Mouse (Mus musculus) gastrocnemius, postnatal 36 days (tissue): ENCODE data around the gene Pianp. TPM values are rescaled to one million over a fixed set of nuclear protein-coding genes. Genes with fewer than 3 reads are reported as not detected.
A peak's percentile ranks its signal among the peaks of the same experiment; 100 is the strongest.

ENCODE experiments used
- DNase-seq, 2 experiments: peaks; one replicate each; pipeline ENCODE4 v3.0.0; 2022
- intact Hi-C: fragments of 180-260 bp; cut with DNase I; formaldehyde crosslinking; loops from one replicate; pipeline ENCODE4 v1.15.1; 2025
- long read RNA-seq, 2 experiments: library from polyadenylated mRNA; stranded (forward); transcript quantifications; one replicate each; pipeline ENCODE4 v2.0.0; 2021
- total RNA-seq, 2 experiments: library from RNA; stranded (reverse); gene quantifications; 2 replicates each; pipeline ENCODE4 v1.2.3; 2021

Pianp gene
- 1 to 10 TPM in 1 of 2 experiments, under 1 TPM in 1; 0.10 to 1.3 TPM for total RNA-seq
- long read RNA-seq, experiment 1, result 0 reads
- long read RNA-seq, experiment 2, result 0 reads

DNA sequence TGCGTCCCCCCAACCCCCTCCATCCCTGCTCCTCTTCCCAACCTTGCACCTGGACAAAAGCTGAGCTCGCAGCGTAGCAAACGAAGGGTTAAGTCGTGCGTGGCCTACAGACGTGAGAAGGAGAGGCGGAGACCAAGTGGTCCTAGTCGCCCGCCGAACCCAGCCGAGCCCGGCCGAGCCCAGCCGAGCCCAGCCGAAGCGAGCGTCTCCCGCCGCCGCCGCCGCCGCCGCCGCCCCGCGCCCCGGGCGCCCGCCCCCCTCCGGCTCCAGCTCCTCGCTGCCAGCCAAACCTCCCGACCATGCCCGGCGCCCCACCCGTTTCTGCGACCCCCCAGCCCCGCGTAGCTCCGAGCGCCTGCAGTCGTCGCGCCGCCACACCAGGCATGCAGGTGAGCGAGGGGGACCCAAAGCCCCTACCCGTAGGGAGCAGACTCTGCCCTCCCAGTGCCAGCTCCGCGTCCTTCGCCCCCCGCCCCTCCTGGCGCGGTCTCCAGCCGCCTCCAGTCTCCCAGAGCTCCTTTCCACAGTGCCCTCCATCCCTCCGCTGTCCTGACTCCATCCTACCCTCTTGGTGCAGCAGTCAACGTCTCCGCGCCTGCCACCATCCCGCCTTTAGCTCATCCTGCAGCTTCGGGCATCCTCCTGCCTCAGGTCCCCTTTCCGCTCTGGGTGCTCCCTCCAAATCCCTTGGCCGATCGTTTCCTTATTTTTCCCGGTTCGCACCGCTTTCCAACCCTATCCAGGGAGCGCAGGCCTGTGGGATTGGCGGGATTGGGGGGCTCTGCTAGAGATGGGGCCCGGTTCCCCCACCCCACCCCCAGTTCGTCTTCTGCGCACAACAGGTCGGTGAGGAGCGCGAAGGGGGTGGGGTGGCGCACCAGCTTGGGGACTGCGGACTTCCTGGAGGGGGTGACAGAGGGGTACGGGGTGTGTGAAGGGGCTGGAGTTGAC, at the start of gene Pianp:
Gene Pianp, plus strand, starts transcription at position 144 of the 951 bp plus-strand sequence.
- peak; percentile 60 to 66 for DNase-seq
- intact Hi-C loops, result no loop called here

DNA sequence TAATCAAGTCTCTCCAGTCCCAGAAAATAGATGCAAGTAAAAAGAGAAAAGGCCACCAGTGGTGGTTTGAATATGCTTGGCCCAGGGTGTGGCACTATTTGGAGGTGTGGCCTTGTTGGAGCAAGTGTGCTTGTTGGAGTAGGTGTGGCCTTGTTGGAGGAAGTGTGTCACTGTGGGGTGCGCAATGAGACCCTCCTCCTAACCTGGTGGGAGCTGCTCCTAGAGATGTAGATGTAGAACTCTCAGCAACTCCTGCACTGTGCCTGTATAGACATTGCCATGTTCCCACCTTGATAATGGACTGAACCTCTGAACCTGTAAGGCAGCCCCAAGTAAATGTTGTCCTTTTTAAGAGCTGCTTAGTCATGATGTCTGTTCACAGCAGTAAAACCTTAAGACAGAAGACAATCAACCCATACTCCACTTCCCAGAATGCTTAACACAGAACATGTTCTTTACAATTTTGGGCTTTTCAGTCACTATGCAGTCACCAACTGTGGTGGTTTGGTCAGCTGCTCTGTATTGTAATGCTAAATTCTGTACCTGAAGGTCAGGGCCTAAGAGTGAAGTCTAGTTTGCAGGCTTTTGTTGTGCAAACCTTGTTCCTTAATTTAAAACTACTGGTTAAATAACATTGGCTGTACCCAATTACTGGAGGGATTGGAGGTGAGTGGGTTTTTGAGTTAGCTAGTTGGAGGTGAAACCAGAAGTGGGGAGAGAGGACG, 42.3 kb upstream of the Pianp start:
- intact Hi-C loops, result no loop called here
- DNase-seq, result no peak

GRCm38 (mm10) chr6:124955212-124955611, 41.3 kb upstream of the Pianp start:
- DNase-seq, result no peak
- intact Hi-C loops, result no loop called here

GRCm38 (mm10) chr6:124958127-124958526, 38.4 kb upstream of the Pianp start:
- intact Hi-C loops, result loop anchor here (2.0 kb wide), 1 partner anchor 13 kb away; no protein-coding TSS in a partner anchor
- DNase-seq, result no peak

DNA sequence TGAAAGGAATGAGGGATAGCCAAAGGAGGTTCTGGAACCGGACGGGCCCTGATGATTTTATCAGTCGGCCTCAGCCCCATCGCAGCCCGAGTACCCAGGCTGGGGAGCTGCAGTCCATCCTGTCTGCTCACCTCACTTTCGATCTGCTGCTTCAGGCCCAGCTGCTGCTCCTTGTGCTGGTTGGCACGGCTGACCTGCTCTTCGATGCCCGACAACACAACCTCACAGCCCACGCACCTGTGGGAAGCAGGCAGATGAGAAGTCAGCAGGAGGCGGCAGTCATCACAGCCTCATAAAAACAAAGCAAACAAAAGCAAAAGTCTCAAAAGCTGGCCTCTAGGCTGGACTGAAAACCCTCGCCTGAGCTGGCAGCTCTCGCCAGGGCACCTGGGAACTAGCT, 36.5 kb upstream of the Pianp start:
- intact Hi-C loops, result loop anchor here (2.0 kb wide), 1 partner anchor 15 kb away; no protein-coding TSS in a partner anchor

GRCm38 (mm10) chr6:124961021-124961420, 35.5 kb upstream of the Pianp start:
- intact Hi-C loops, result no loop called here
- DNase-seq, result no peak

More for the DNA sequence above, 36.5 kb upstream of the Pianp start:
- DNase-seq, result no peak

DNA sequence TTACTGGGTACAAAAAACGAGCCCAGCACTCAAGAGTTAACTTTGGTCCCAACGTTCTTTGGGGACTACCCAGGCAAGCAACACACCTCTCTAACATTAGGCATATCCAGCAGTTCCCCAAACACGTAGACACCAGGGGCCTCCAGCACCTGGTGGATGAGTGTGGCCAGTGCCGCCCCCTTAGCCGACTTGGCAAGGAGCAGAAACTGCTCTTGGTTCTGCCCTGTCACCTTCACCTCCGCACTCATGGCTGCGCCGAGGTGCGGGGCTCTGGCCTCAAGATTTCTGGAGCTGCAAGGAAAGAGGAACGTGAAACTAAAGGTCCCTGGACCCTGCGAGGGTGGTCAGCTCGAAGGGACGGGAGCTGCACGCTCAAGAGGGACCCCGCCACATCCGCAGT, 31.9 kb upstream of the Pianp start:
- intact Hi-C loops, result loop anchor here (2.0 kb wide), 1 partner anchor 62 kb away; no protein-coding TSS in a partner anchor
- DNase-seq, result no peak

DNA sequence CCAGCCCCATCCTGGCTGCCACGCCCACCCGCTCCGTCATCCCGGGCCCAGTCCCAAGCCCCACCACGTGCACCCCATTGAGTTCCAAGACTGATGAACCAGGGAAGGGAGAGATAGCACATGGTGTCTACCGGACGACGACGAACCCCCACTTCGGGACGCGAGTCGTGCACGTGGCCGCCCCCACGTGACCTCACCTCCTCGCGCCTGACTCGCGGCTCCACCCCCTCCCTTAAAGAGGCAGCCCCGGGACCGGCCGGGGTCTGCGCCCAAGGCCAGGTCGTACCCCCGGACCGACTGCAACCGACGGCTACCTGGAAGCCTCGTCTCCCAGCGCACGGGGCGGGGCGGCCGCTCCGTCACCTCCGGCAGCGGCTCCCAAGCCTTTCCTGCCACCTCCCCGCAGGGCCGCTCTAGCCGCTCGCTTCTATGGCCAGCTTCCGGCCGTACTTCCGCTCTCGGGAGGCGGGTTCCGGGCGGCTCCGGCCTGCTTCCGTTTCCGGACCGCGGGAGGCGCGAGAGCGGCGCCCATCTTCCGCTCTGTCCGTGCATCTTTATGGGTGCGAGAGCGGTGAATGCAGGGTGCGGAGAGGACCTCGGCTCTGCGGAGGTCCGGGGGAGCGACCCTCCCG, 31.3 kb upstream of the Pianp start, which contains the start of gene Cops7a:
Gene Cops7a, minus strand, starts transcription at position 451 of the 632 bp plus-strand sequence.
- intact Hi-C loops, result loop anchor here (2.0 kb wide), 1 partner anchor 62 kb away; no protein-coding TSS in a partner anchor
- DNase-seq, result peak; percentile 93 to 96

GRCm38 (mm10) chr6:124965747-124966146, 30.7 kb upstream of the Pianp start:
- DNase-seq, result no peak
- intact Hi-C loops, result loop anchor here (2.0 kb wide), 1 partner anchor 63 kb away; no protein-coding TSS in a partner anchor

GRCm38 (mm10) chr6:124966466-124967118, 29.9 kb upstream of the Pianp start:
- no peak for DNase-seq
- intact Hi-C loops, result no loop called here

- intact Hi-C loops, result no loop called here
These were observed 28.7 kb upstream of the Pianp start for GRCm38 (mm10) chr6:124967766-124968165.

DNA sequence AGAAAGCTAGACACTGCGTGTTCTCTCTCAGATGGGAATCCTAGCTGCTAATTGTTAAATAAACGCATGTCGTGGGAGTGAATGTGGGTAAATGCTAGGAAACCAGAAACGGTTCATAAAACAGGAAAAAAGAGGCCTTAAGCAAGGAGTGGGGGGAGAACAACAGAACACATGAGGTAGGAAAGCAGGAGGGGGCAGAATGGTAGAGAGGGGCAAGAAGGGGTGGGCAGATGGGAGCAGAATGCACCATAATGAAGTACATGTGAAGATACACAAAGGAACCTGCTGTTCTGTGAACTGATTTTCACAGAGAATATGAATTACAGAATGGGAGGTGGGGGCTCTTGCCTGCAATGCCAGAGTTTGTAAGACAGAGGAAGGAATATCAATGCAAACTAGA, 4.3 kb upstream of the Pianp start:
- DNase-seq, result no peak
- intact Hi-C loops, result no loop called here

More at GRCm38 (mm10) chr6:124967766-124968165, 28.7 kb upstream of the Pianp start:
- DNase-seq, result peak in 1 of 2 experiments; percentile 39

- DNase-seq, result no peak
- intact Hi-C loops, result no loop called here
These were observed 3.1 kb upstream of the Pianp start for GRCm38 (mm10) chr6:124993365-124993764.

DNA sequence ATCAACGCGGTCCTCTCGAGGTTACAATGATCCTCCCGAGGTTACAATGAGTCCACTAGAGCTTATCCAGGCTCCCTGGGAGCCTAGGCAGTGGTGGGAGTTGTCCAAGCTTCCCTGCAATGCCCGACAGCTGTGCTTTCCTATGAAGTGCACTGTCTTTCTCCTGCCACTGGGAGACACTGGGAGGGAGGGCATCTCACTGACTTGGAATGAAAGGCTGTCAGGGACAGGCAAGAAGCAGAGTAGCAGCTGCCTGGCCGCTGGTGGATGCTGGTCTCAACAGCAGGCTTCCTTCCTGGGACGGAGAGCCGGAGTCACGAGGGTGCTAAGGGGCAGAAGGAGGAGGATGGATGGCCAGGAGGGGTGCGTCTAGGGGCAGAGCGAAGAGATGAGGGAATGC, 2.6 kb upstream of the Pianp start:
- intact Hi-C loops, result no loop called here
- DNase-seq, result no peak

DNA sequence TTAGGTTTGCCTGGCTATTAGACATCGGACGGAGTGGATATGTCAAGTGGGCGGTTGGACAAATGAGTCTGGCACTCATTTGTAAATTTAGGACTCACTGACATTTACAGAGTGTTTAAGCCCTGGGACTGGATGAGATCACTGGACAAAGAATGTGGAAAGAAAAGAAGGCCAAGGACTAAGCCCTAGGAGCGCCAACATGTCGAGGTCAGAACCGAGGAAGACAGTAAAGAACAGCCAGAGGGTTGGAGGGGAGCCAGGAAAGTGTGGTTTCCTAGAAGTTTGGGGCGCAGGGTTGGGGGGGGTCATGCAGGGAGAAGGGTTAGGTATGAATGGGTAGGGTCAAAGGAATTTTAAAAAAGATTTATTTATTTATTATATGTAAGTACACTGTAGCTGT, 1.2 kb upstream of the Pianp start:
- intact Hi-C loops, result no loop called here

DNA sequence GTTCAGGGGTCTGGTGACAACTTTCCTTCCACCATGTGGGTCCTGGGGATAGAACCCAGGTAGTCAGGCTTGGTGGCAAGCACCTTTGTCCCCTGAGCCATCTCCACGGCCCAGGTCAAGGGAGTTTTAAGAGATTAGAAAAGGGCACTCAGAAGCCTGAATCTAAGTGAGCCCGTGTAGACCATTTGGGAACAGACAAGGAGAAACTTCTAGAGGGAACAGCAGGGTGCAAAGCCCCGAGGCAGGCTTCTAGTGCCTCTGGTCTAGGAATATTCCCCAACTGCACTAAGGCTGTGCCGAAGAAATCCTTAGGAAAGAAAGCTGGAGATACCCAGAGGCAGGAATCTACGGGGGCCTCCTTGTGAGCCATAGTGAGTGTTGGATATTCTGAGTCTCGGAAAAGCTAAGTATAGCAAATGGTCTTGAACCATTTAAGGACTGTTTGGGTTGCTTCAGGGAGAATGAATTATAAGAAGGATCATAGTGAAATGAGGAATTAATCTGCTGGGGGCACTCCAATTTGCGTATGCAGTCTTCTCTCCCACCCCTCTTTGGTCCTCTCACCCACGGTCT, 577 bp upstream of the Pianp start:
- intact Hi-C loops, result no loop called here
- DNase-seq, result no peak

More for the DNA sequence above, 1.2 kb upstream of the Pianp start:
- DNase-seq, result no peak

DNA sequence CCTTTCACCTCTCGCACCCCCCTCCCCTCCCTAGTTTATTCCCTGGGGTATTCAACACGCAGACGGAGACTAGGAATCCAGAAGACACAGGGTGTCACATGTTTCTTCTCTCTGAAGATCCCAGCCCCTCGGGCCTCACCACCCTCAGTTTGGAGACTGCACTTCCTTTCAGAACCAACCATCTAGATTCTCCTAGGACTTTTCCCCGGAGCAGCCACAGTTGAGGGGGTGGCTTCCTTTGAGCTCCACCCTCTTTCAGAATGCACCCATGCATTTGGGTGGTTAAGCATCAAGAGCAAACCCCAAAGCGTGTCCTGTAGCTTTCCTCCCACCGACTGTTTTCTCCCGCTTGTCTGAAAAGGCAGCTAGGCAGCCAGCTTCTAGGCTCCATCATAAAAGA, 1.6 kb downstream of the Pianp start:
- intact Hi-C loops, result no loop called here
- no peak for DNase-seq

GRCm38 (mm10) chr6:124999091-124999490, 2.6 kb downstream of the Pianp start:
- intact Hi-C loops, result no loop called here
- no peak for DNase-seq

DNA sequence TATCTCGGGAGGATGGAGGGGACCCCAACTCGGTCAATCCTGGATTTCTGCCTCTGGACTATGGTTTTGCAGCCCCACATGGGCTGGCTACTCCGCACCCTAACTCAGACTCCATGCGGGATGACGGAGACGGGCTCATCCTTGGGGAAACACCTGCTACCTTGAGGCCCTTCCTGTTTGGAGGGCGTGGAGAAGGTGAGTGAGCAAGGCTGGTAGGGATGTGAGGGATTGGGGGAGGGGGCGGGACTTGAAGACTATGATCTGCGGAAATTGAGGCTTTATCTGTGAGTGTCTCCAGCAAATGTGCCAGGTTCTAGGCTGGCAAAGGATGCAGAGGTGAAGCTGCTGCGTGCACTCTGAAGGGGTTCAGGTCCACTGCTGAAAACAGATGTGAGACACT, 3.1 kb downstream of the Pianp start:
- DNase-seq, result no peak
- intact Hi-C loops, result no loop called here

DNA sequence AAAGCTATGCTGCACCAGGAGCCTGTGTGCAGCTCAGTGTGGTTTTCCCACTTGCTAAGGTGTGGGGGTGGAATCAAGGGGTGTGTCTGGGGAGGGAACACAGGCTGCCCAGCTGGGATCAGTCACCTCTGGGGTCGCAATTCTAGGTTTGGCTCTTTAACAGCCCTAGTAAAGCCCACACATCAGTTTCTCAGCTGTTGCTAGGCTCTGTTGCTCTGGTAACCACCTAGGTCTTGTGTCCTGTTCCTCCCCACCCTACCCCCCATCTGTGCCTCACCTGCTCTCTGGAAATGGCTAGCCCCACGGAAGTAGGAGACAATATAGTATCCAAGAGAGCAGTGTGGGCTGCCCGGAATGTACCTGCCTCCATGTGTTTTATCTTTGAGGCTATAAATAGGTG, 7.2 kb downstream of the Pianp start:
- DNase-seq, result no peak
- intact Hi-C loops, result no loop called here
